Mouse (Mus musculus) E14TG2a.4 (cell line): Measurements from ENCODE around the gene Pdxp.

Experiments
- H3K27me3 ChIP-seq: 2 replicates; pipeline ENCODE4 v1.6.1; 2014; ENCODE audit warnings: low read length, control low read depth; ENCODE audit not compliant: insufficient read depth
- H3K36me3 ChIP-seq: 2 replicates; pipeline ENCODE4 v1.6.1; 2014; ENCODE audit warnings: low read length, control low read depth; ENCODE audit not compliant: insufficient read depth
- H3K4me1 ChIP-seq: replicated peaks from 2 replicates; pipeline ENCODE4 v1.6.1; 2014; ENCODE audit warnings: low read depth, low read length, control low read depth
- H3K4me3 ChIP-seq: replicated peaks from 2 replicates; pipeline ENCODE4 v1.5.1; 2014; ENCODE audit warnings: mild to moderate bottlenecking, low read length
- H3K9me3 ChIP-seq: 2 replicates; pipeline ENCODE4 v1.6.1; 2014; ENCODE audit warnings: low read length, control low read depth
- CTCF ChIP-seq: conservative IDR thresholded peaks from 2 replicates; pipeline ENCODE4 v1.5.1; 2014; ENCODE audit warnings: low read length
- NANOG ChIP-seq: IDR thresholded peaks from 2 replicates; pipeline ENCODE4 v1.6.1; 2014; ENCODE audit warnings: borderline replicate concordance, low read length, mixed read lengths
- POU5F1 ChIP-seq: IDR thresholded peaks from 2 replicates; pipeline ENCODE4 v1.6.1; 2014; ENCODE audit warnings: low read length, borderline replicate concordance

Gene Pdxp

GRCm38 (mm10) chr15:78894726-78895125 lies 19.0 kb upstream of the Pdxp start:
- Histone ChIP-seq H3K4me1 (peaks cover 79% of the 10 kb centered on the region), H3K36me3 (peaks cover 60% of the 10 kb centered on the region), H3K9me3 (no peaks in the 10 kb centered on the region), H3K27me3 (0 out of 2 replicates have a peak, but pooled peaks cover 5% of the 10 kb centered on the region), H3K4me3 (peak overlapping the region; percentile 43; the same call in 1 of the 2 replicates)
- TF ChIP-seq CTCF (no peak), POU5F1 (no peak), NANOG (no peak)

GRCm38 (mm10) chr15:78895741-78896140 lies 18.0 kb upstream of the Pdxp start:
- Histone ChIP-seq H3K36me3 (peaks cover 51% of the 10 kb centered on the region), H3K4me1 (peaks cover 85% of the 10 kb centered on the region), H3K9me3 (no peaks in the 10 kb centered on the region), H3K4me3 (peak overlapping the region; percentile 43), H3K27me3 (0 out of 2 replicates have a peak, but pooled peaks cover 5% of the 10 kb centered on the region)
- no peak for TF ChIP-seq CTCF
- no peak for TF ChIP-seq NANOG
- no peak for TF ChIP-seq POU5F1

- Histone ChIP-seq H3K27me3 (0 out of 2 replicates have a peak, but pooled peaks cover 5% of the 10 kb centered on the region), H3K4me1 (peaks cover 89% of the 10 kb centered on the region), H3K36me3 (peaks cover 47% of the 10 kb centered on the region), H3K9me3 (no peaks in the 10 kb centered on the region), H3K4me3 (peak overlapping the region; percentile 43)
- TF ChIP-seq POU5F1 = no peak
- TF ChIP-seq NANOG = no peak
- no peak for TF ChIP-seq CTCF
These were observed 17.6 kb upstream of the Pdxp start for GRCm38 (mm10) chr15:78896149-78896548.

- no peak for TF ChIP-seq POU5F1
- TF ChIP-seq CTCF = no peak
- TF ChIP-seq NANOG = no peak
- Histone ChIP-seq H3K36me3 (peaks cover 33% of the 10 kb centered on the region), H3K9me3 (no peaks in the 10 kb centered on the region), H3K4me3 (0 out of 2 replicates have a peak overlapping the region, but pooled peaks have one; percentile 89), H3K27me3 (0 out of 2 replicates have a peak, but pooled peaks cover 5% of the 10 kb centered on the region), H3K4me1 (peaks cover 92% of the 10 kb centered on the region)
These were observed 16.2 kb upstream of the Pdxp start for GRCm38 (mm10) chr15:78897488-78897887.

GRCm38 (mm10) chr15:78898507-78899001 lies 15.2 kb upstream of the Pdxp start:
- peaks cover 92% of the 10 kb centered on the region for H3K4me1 ChIP-seq
- H3K4me3 ChIP-seq = peak overlapping the region; percentile 89
- peaks cover 30% of the 10 kb centered on the region for H3K36me3 ChIP-seq
- H3K9me3 ChIP-seq = no peaks in the 10 kb centered on the region
- no peak for TF ChIP-seq POU5F1
- H3K27me3 ChIP-seq = 0 out of 2 replicates have a peak, but pooled peaks cover 5% of the 10 kb centered on the region

- H3K27me3 ChIP-seq = 0 out of 2 replicates have a peak, but pooled peaks cover 5% of the 10 kb centered on the region
- H3K36me3 ChIP-seq = peaks cover 30% of the 10 kb centered on the region
- H3K4me1 ChIP-seq = peaks cover 90% of the 10 kb centered on the region
- H3K4me3 ChIP-seq = peak within 1 kb of the TSS; percentile 89
- TF ChIP-seq NANOG (no peak), CTCF (no peak), POU5F1 (no peak)
- H3K9me3 ChIP-seq = no peaks in the 10 kb centered on the region
These were observed 14.3 kb upstream of the Pdxp start, which contains the start of gene Gm49510 for GRCm38 (mm10) chr15:78899409-78899739. TSS of gene Gm49510 (plus strand) at chr15:78899667.

GRCm38 (mm10) chr15:78899740-78900584 lies 13.8 kb upstream of the Pdxp start, which contains the start of gene Sh3bp1:
TSS of gene Sh3bp1 (plus strand) at chr15:78899768.
- H3K4me1 ChIP-seq = peaks cover 84% of the 10 kb centered on the region
- peak within 1 kb of the TSS; percentile 89 for H3K4me3 ChIP-seq
- H3K27me3 ChIP-seq = 0 out of 2 replicates have a peak, but pooled peaks cover 5% of the 10 kb centered on the region
- H3K9me3 ChIP-seq = no peaks in the 10 kb centered on the region
- H3K36me3 ChIP-seq = peaks cover 30% of the 10 kb centered on the region
- TF ChIP-seq NANOG (no peak), POU5F1 (no peak), CTCF (no peak)

- peaks cover 30% of the 10 kb centered on the region for H3K36me3 ChIP-seq
- H3K4me1 ChIP-seq = peaks cover 75% of the 10 kb centered on the region
- TF ChIP-seq POU5F1 = no peak
- TF ChIP-seq CTCF = no peak
- TF ChIP-seq NANOG = no peak
- H3K9me3 ChIP-seq = no peaks in the 10 kb centered on the region
- peak overlapping the region; percentile 89 for H3K4me3 ChIP-seq
- H3K27me3 ChIP-seq = 0 out of 2 replicates have a peak, but pooled peaks cover 5% of the 10 kb centered on the region
These were observed 12.9 kb upstream of the Pdxp start for GRCm38 (mm10) chr15:78900585-78901421.
